Mouse (Mus musculus): ENCODE measurements around the gene Gm49369.

GRCm38 (mm10) chr7:142389961-142390650 lies 7.6 kb upstream of the Gm49369 start:
- TF ChIP-seq EP300 (optimal IDR thresholded peaks at IDR 0.05) (no peak), CTCF (IDR thresholded peaks at IDR 0.05; ENCODE audit: low read depth) (no peak)
